ENCODE assay signal across 8 mouse cellular contexts in the genomic region with DNA sequence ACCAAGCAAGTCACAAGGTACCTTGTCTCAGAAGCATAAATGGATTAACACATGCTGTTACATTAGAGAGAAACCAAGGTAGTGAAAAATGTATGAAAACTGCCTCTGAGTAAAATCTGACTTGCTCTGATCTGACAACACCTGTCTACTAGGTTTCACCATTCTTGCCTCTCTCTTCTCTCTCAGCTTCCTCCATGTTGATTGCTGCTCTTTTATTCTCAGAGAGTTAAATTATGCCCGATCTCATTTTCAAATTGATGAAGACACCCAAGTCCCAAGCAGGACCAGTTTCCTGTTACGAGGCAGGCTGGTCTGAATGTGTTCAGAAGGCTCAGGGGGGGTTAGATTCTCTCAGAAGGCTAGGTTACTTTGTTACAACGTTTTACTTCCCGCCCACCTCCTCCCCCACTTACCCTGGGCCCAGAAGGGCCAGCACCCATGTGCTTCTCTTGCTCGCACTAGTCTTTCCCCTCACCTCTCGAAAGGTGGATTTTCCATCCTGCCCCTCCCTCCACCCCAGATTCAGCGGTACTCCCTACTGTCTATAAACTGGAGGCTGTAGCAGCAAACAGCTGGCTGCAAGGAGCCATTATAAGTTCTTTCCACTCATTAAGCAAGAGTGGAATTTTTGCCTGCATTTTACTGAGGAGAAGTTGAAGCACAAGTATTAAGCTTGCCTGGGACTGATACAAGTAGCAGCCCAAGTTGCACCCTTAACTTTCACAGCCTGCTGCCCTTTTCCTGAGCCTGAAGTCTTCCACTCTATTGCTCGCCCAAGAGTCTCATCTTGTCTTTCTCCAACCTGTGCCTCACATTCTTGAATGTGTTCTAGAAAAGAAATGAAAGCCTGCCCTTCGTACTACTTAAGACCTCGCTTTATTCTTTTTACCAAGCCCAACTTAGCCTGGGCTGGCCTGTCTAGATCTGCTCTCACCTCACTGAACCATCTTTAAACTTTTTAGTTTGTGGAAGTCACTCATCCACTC. TPM values are rescaled to one million over a fixed set of nuclear protein-coding genes. Genes with fewer than 3 reads are reported as not detected.
A peak's percentile ranks its signal among the peaks of the same experiment; 100 is the strongest.
DNase-seq lines count a peak whose midpoint lies in the region; ATAC-seq and TF ChIP-seq lines count a peak whose summit lies in the region.

No protein-coding gene starts in this region.

- H3K36me3 ChIP-seq in embryonic facial prominence, embryonic 15.5 days = no peaks in the 10 kb centered on the region
- H3K36me3 ChIP-seq in neural tube, embryonic 11.5 days (ENCODE audit: control insufficient read depth, insufficient read depth, low read length) = peaks cover 2% of the 10 kb centered on the region; the same call in 1 of the 2 replicates

- TF ChIP-seq POLR2A in cerebellum, adult 2 months (IDR thresholded peaks at IDR 0.05; ENCODE audit: borderline replicate concordance, insufficient read depth, low read length) = no peak

- no peaks in the 10 kb centered on the region for H3K27me3 ChIP-seq in embryonic facial prominence, embryonic 15.5 days
- no peaks in the 10 kb centered on the region for H3K27me3 ChIP-seq in neural tube, embryonic 11.5 days (ENCODE audit: control insufficient read depth, insufficient read depth, low read length)
- no peaks in the 10 kb centered on the region for H3K27me3 ChIP-seq in cerebellum, adult 2 months (ENCODE audit: control insufficient read depth, insufficient read depth, low read length)

- H3K4me3 ChIP-seq in embryonic facial prominence, embryonic 15.5 days (replicated peaks) = peak overlapping the region; percentile 96
- H3K4me3 ChIP-seq in neural tube, embryonic 11.5 days (ENCODE audit: low read depth, low read length) = peak overlapping the region; percentile 98
- H3K4me3 ChIP-seq in cerebellum, adult 2 months (replicated peaks; ENCODE audit: insufficient read depth, low read depth, low read length) = no peak overlapping the region

- peak overlapping the region; percentile 95 for H3K27ac ChIP-seq in embryonic facial prominence, embryonic 15.5 days (replicated peaks)
- 0 out of 2 replicates have a peak overlapping the region, but pooled peaks have one; percentile 93 for H3K27ac ChIP-seq in neural tube, embryonic 11.5 days (ENCODE audit: low read depth, low read length)
- no peak overlapping the region for H3K27ac ChIP-seq in cerebellum, adult 2 months (ENCODE audit: insufficient read depth, low read length)

- 0 out of 2 replicates have a peak overlapping the region, but pooled peaks have one; percentile 68 for H3K9ac ChIP-seq in embryonic facial prominence, embryonic 15.5 days
- H3K9ac ChIP-seq in neural tube, embryonic 11.5 days (ENCODE audit: low read length) = peak overlapping the region; percentile 99

- H3K4me2 ChIP-seq in embryonic facial prominence, embryonic 15.5 days (replicated peaks) = peak overlapping the region; percentile 82
- peak overlapping the region; percentile 88 for H3K4me2 ChIP-seq in neural tube, embryonic 11.5 days (ENCODE audit: low read depth)

- H3K4me1 ChIP-seq in embryonic facial prominence, embryonic 15.5 days = peaks cover 19% of the 10 kb centered on the region
- H3K4me1 ChIP-seq in neural tube, embryonic 11.5 days (ENCODE audit: control insufficient read depth, insufficient read depth, low read length) = peaks cover 12% of the 10 kb centered on the region
- no peaks in the 10 kb centered on the region for H3K4me1 ChIP-seq in cerebellum, adult 2 months (ENCODE audit: control insufficient read depth, insufficient read depth, low read length)

- no peaks in the 10 kb centered on the region for H3K9me3 ChIP-seq in embryonic facial prominence, embryonic 15.5 days (replicated peaks)
- no peaks in the 10 kb centered on the region for H3K9me3 ChIP-seq in neural tube, embryonic 11.5 days (ENCODE audit: control insufficient read depth, low read length)

- peak; percentile 29 for DNase-seq in kidney, adult 11 months
- DNase-seq in kidney, postnatal 14 days = no peak
- DNase-seq in kidney, adult 9 months = peak; percentile 24
- DNase-seq in neural tube, embryonic 11.5 days (ENCODE audit: low spot score) = no peak
- no peak for DNase-seq in layer of hippocampus, postnatal 36 days
- no peak for DNase-seq in cerebellum, adult 2 months

- 40% methylated on average over 10 of the region's 10 CpGs for WGBS in embryonic facial prominence, embryonic 15.5 days
- 49% methylated on average over 10 of the region's 10 CpGs for WGBS in neural tube, embryonic 11.5 days
- 68% methylated on average over 10 of the region's 10 CpGs for WGBS in cerebellum, adult 2 months

- ATAC-seq in embryonic facial prominence, embryonic 15.5 days (ENCODE audit: insufficient number of reproducible peaks, low FRiP score, low TSS enrichment, low read depth) = no peak
- no peak for ATAC-seq in neural tube, embryonic 11.5 days (ENCODE audit: insufficient read depth, low FRiP score, low TSS enrichment)
- no peak for ATAC-seq in megakaryocyte-erythroid progenitor cell, adult 5-6 weeks (replicated peaks; ENCODE audit: low FRiP score, low TSS enrichment, poor library complexity, severe bottlenecking)

- TF ChIP-seq CTCF in cerebellum, adult 2 months (IDR thresholded peaks at IDR 0.05; ENCODE audit: borderline replicate concordance, insufficient read depth, low read depth, low read length) = no peak

RNA-seq across cellular contexts. Expression of a gene that starts 1.2 kb away (rescaled TPM):
- 13.9 and 15.8 TPM in 2 replicates for polyA plus RNA-seq in embryonic facial prominence, embryonic 15.5 days (2015; fragmentation: Nextera tagmentation; extraction: Ambion mirVana)
- 21.3 and 22.2 TPM in 2 replicates for polyA plus RNA-seq in neural tube, embryonic 11.5 days (2014; fragmentation: Nextera tagmentation; extraction: Ambion mirVana)
- total RNA-seq in layer of hippocampus, postnatal 36 days (2021) = 1 to 10 TPM; 4.8 to 4.9 TPM
- 5.2 and 5.6 TPM in 2 replicates for polyA plus RNA-seq in cerebellum, adult 2 months (2012; rRNA removed)
- 17.3 and 32.3 TPM in 2 replicates for total RNA-seq in megakaryocyte-erythroid progenitor cell, adult 5-6 weeks (2014; fragmentation: Nextera tagmentation)
- total RNA-seq in megakaryocyte-erythroid progenitor cell, adult 5-6 weeks (2017) = 35.8 and 37.8 TPM in 2 replicates

RNA-seq across cellular contexts. Expression of a gene that starts 57.1 kb away (rescaled TPM):
- polyA plus RNA-seq in embryonic facial prominence, embryonic 15.5 days (2015; fragmentation: Nextera tagmentation; extraction: Ambion mirVana) = 0.11 and 0.14 TPM in 2 replicates
- polyA plus RNA-seq in neural tube, embryonic 11.5 days (2014; fragmentation: Nextera tagmentation; extraction: Ambion mirVana) = 0.09 and 0.27 TPM in 2 replicates
- total RNA-seq in layer of hippocampus, postnatal 36 days (2021) = not detected
- not detected in 2 replicates for polyA plus RNA-seq in cerebellum, adult 2 months (2012; rRNA removed)
- not detected in 2 replicates for total RNA-seq in megakaryocyte-erythroid progenitor cell, adult 5-6 weeks (2014; fragmentation: Nextera tagmentation)
- not detected in 2 replicates for total RNA-seq in megakaryocyte-erythroid progenitor cell, adult 5-6 weeks (2017)

Comparison
In these comparisons a context has a peak if more than half of its experiments do, and no peak if none do; other contexts are left out.
1. DNase-seq: peak in kidney, adult 11 months (single experiment) and kidney, adult 9 months (single experiment); none in kidney, postnatal 14 days (single experiment), neural tube, embryonic 11.5 days (single experiment), layer of hippocampus, postnatal 36 days (0 of 2) and cerebellum, adult 2 months (0 of 2).